Mouse (Mus musculus) midbrain, embryonic 16.5 days (tissue): ENCODE data around the gene Olfr318. TPM values are rescaled to one million over a fixed set of nuclear protein-coding genes. Genes with fewer than 3 reads are reported as not detected.

Experiments used
- ATAC-seq: fragments of 200-750 bp; cut with Nextera tagmentation; 2 replicates; pipeline ENCODE4 v1.8.0; 2017; ENCODE audit warnings: moderate TSS enrichment
- H3K27ac ChIP-seq: fragments of 300-500 bp; sonication (generic); 2 replicates; pipeline ENCODE4 v1.5.1; 2014; ENCODE audit warnings: mild to moderate bottlenecking, low read length, mixed read lengths
- H3K27me3 ChIP-seq: fragments of 300-500 bp; sonication (generic); 2 replicates; pipeline ENCODE4 v1.6.1; 2014; ENCODE audit warnings: low read depth, low read length, mixed read lengths; ENCODE audit not compliant: control insufficient read depth, insufficient read depth
- H3K36me3 ChIP-seq: fragments of 300-500 bp; sonication (generic); 2 replicates; pipeline ENCODE4 v1.6.1; 2014; ENCODE audit warnings: mild to moderate bottlenecking, low read length, moderate library complexity, mixed read lengths; ENCODE audit not compliant: control insufficient read depth, insufficient read depth
- H3K4me1 ChIP-seq: fragments of 300-500 bp; sonication (generic); 2 replicates; pipeline ENCODE4 v1.6.1; 2014; ENCODE audit warnings: mild to moderate bottlenecking, low read length, mixed read lengths; ENCODE audit not compliant: control insufficient read depth, insufficient read depth
- H3K4me2 ChIP-seq: fragments of 300-500 bp; sonication (generic); 2 replicates; pipeline ENCODE4 v1.6.1; 2014; ENCODE audit warnings: mild to moderate bottlenecking, low read length, mixed read lengths
- H3K4me3 ChIP-seq: fragments of 300-500 bp; sonication (generic); 2 replicates; pipeline ENCODE4 v1.5.1; 2014; ENCODE audit warnings: low read depth, mild to moderate bottlenecking, low read length, moderate library complexity, mixed read lengths
- H3K9ac ChIP-seq: fragments of 300-500 bp; sonication (generic); 2 replicates; pipeline ENCODE4 v1.6.1; 2014; ENCODE audit warnings: low read depth, low read length, mixed read lengths
- H3K9me3 ChIP-seq: fragments of 300-500 bp; sonication (generic); replicated peaks from 2 replicates; pipeline ENCODE4 v1.6.1; 2014; ENCODE audit warnings: mild to moderate bottlenecking, low read length, mixed read lengths; ENCODE audit not compliant: control insufficient read depth, poor library complexity, severe bottlenecking
- WGBS: fragments of 180-500 bp; shearing (Covaris S2); extraction: QIAGEN DNeasy Blood & Tissue Kit; methylation state at CpG from one replicate; pipeline ENCODE4 v1.1.7; 2014; 5-methylcytosine and 5-hydroxymethylcytosine counted together
- polyA plus RNA-seq: library from polyadenylated mRNA; unstranded; fragments of >200 nt; fragmentation: Nextera tagmentation; extraction: Ambion mirVana; gene quantifications from 2 replicates; pipeline ENCODE4 v1.2.1, GENCODE M21; 2015

Olfr318 gene
- polyA plus RNA-seq, 1 experiment from 2014 or later = not detected

GRCm38 (mm10) chr11:58709086-58709485 is 14.7 kb downstream of the Olfr318 start:
- H3K27ac ChIP-seq = no peak overlapping the region
- 81% methylated on average over 11 of the region's 11 CpGs for WGBS
- H3K4me2 ChIP-seq = no peak overlapping the region
- no peaks in the 10 kb centered on the region for H3K9me3 ChIP-seq
- ATAC-seq = no peak
- H3K9ac ChIP-seq = no peak overlapping the region
- H3K36me3 ChIP-seq = no peaks in the 10 kb centered on the region
- no peaks in the 10 kb centered on the region for H3K4me1 ChIP-seq
- H3K27me3 ChIP-seq = no peaks in the 10 kb centered on the region
- H3K4me3 ChIP-seq = no peak overlapping the region

DNA sequence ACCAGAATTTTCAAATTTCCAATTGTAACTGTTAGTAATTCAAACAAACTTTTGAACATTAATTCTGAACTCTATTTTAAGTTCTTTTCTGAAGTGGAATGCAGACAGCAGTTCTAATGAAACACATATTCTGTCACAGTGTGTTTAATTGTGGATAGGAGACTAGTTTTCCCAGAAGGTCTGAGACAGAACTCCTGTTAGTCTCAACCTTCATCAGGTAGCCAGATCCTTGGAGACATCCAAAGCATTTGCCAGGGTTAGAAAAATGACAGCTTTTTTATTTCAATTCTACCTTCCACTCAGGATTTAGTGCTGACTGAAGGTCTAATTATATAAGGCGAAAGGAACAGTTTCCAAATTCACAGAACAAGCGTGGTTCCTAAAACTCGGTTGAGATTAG is 25.0 kb downstream of the Olfr318 start, which contains the start of gene Olfr319:
Gene Olfr319 (plus strand): TSS at position 301 of the 400 bp plus-strand sequence.
- WGBS = 87% methylated on average over 3 of the region's 3 CpGs
- H3K9me3 ChIP-seq = 0 out of 2 replicates have a peak, but pooled peaks cover 4% of the 10 kb centered on the region
- H3K4me1 ChIP-seq = no peaks in the 10 kb centered on the region
- no peak within 1 kb of the TSS for H3K4me2 ChIP-seq
- H3K9ac ChIP-seq = no peak within 1 kb of the TSS
- no peak within 1 kb of the TSS for H3K4me3 ChIP-seq
- no peaks in the 10 kb centered on the region for H3K36me3 ChIP-seq
- ATAC-seq = no peak
- no peaks in the 10 kb centered on the region for H3K27me3 ChIP-seq
- no peak within 1 kb of the TSS for H3K27ac ChIP-seq

DNA sequence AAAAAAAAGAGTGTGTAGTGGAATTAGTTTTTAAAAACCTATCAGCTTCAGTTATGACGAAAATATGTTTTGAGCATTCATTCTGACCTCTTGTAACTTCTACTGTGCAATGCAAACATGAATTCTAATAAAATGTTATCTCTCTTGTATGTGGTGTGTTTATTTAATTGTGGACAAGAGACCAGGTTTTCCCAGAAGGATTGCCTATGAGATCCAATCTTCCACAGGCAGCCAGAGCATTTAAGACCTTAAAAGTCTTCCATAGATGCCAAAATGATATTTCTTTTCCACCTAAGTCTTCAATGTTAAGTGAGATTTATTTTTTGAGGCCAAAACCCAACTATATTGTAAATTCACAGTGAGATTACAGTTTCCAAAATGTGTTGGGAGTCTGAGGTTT is 43.0 kb downstream of the Olfr318 start, which contains the start of gene Olfr320:
Gene Olfr320 (plus strand): TSS at position 301 of the 400 bp plus-strand sequence.
- no peak within 1 kb of the TSS for H3K4me2 ChIP-seq
- H3K27me3 ChIP-seq = no peaks in the 10 kb centered on the region
- H3K36me3 ChIP-seq = no peaks in the 10 kb centered on the region
- ATAC-seq = no peak
- no peak within 1 kb of the TSS for H3K9ac ChIP-seq
- H3K4me1 ChIP-seq = no peaks in the 10 kb centered on the region
- no peak within 1 kb of the TSS for H3K27ac ChIP-seq
- WGBS = 84% methylated on average over 1 of the region's 1 CpGs
- no peak within 1 kb of the TSS for H3K4me3 ChIP-seq
- H3K9me3 ChIP-seq = no peaks in the 10 kb centered on the region

- H3K4me1 ChIP-seq = no peaks in the 10 kb centered on the region
- no peaks in the 10 kb centered on the region for H3K9me3 ChIP-seq
- no peak for ATAC-seq
- no peak overlapping the region for H3K4me3 ChIP-seq
- no peak overlapping the region for H3K27ac ChIP-seq
- H3K27me3 ChIP-seq = no peaks in the 10 kb centered on the region
- H3K4me2 ChIP-seq = no peak overlapping the region
- no peak overlapping the region for H3K9ac ChIP-seq
- WGBS = 52% methylated on average over 4 of the region's 4 CpGs
- no peaks in the 10 kb centered on the region for H3K36me3 ChIP-seq
These were observed 52.0 kb downstream of the Olfr318 start for GRCm38 (mm10) chr11:58671825-58672224.

- Histone ChIP-seq H3K9ac (no peak overlapping the region), H3K4me2 (no peak overlapping the region), H3K4me3 (no peak overlapping the region), H3K27me3 (no peaks in the 10 kb centered on the region), H3K27ac (no peak overlapping the region), H3K36me3 (no peaks in the 10 kb centered on the region), H3K4me1 (no peaks in the 10 kb centered on the region), H3K9me3 (no peaks in the 10 kb centered on the region)
- no peak for ATAC-seq
These were observed 54.6 kb downstream of the Olfr318 start for GRCm38 (mm10) chr11:58669252-58669651.

Other genes with a start within 250 kb of the Olfr318 start
- not detected in 2 replicates for gene Olfr332, start 231.5 kb downstream of the Olfr318 start, polyA plus RNA-seq
- not detected in 2 replicates for gene Olfr331, start 221.4 kb downstream of the Olfr318 start, polyA plus RNA-seq
- not detected in 2 replicates for gene Olfr330, start 189.2 kb downstream of the Olfr318 start, polyA plus RNA-seq
- not detected in 2 replicates for gene Olfr329-ps, start 177.6 kb downstream of the Olfr318 start, polyA plus RNA-seq
- 0.07 TPM in 1 of 2 replicates, not detected in the other for gene Olfr328, start 168.4 kb downstream of the Olfr318 start, polyA plus RNA-seq
- gene Olfr224, start 153.5 kb downstream of the Olfr318 start, polyA plus RNA-seq = not detected in 2 replicates
- not detected in 2 replicates for gene Olfr325, start 146.3 kb downstream of the Olfr318 start, polyA plus RNA-seq
- 0.05 and 0.10 TPM in 2 replicates for gene Olfr324, start 128.9 kb downstream of the Olfr318 start, polyA plus RNA-seq
- not detected in 2 replicates for gene 2210407C18Rik, start 107.9 kb downstream of the Olfr318 start, polyA plus RNA-seq
- not detected in 2 replicates for gene Olfr323, start 93.5 kb downstream of the Olfr318 start, polyA plus RNA-seq
- gene Trim58, start 83.5 kb downstream of the Olfr318 start, polyA plus RNA-seq = 0.15 and 0.19 TPM in 2 replicates
- not detected in 2 replicates for gene Olfr322, start 65.2 kb downstream of the Olfr318 start, polyA plus RNA-seq
- gene Olfr320, start 42.9 kb downstream of the Olfr318 start, polyA plus RNA-seq = not detected in 2 replicates
- not detected in 2 replicates for gene Olfr319, start 24.9 kb downstream of the Olfr318 start, polyA plus RNA-seq
- gene Olfr317, start 15.2 kb upstream of the Olfr318 start, polyA plus RNA-seq = 0.10 and 0.13 TPM in 2 replicates
- not detected in 2 replicates for gene Olfr316, start 28.7 kb upstream of the Olfr318 start, polyA plus RNA-seq
- not detected in 2 replicates for gene Olfr315, start 49.2 kb upstream of the Olfr318 start, polyA plus RNA-seq
- not detected in 2 replicates for gene Olfr314, start 58.9 kb upstream of the Olfr318 start, polyA plus RNA-seq
- 13.6 and 15.3 TPM in 2 replicates for gene Fam183b, start 77.9 kb upstream of the Olfr318 start, polyA plus RNA-seq
- not detected in 2 replicates for gene Olfr313, start 91.0 kb upstream of the Olfr318 start, polyA plus RNA-seq
- not detected in 2 replicates for gene Olfr312, start 105.2 kb upstream of the Olfr318 start, polyA plus RNA-seq
- not detected in 2 replicates for gene Olfr311, start 115.2 kb upstream of the Olfr318 start, polyA plus RNA-seq
- gene Gm12258, start 123.1 kb upstream of the Olfr318 start, polyA plus RNA-seq = 24.7 and 26.1 TPM in 2 replicates
- 13.9 and 15.0 TPM in 2 replicates for gene 2810021J22Rik, start 143.2 kb upstream of the Olfr318 start, polyA plus RNA-seq
- gene Zfp39, start 180.2 kb upstream of the Olfr318 start, polyA plus RNA-seq = 6.8 and 8.1 TPM in 2 replicates
- not detected in 2 replicates for gene Btnl10, start 193.9 kb upstream of the Olfr318 start, polyA plus RNA-seq
- gene Rnf187, start 214.9 kb upstream of the Olfr318 start, polyA plus RNA-seq = 550 and 556 TPM in 2 replicates
- gene Hist3h2ba, start 224.9 kb upstream of the Olfr318 start, polyA plus RNA-seq = 345 and 399 TPM in 2 replicates
- 107 and 115 TPM in 2 replicates for gene Hist3h2a, start 230.7 kb upstream of the Olfr318 start, polyA plus RNA-seq
- 1.3 and 2.1 TPM in 2 replicates for gene Trim17, start 230.7 kb upstream of the Olfr318 start, polyA plus RNA-seq